Mouse (Mus musculus) left cerebral cortex, adult 11 months (tissue): ENCODE measurements around the gene Ndc1.
"Not testable (repeated sequence)": the region's sequence is repeated elsewhere in the genome, so short reads cannot be mapped to it uniquely, and the experiment has no call there.

ENCODE experiments used
- DNase-seq: peaks from one replicate; pipeline ENCODE4 v3.0.0; 2022; ENCODE audit warnings: low spot score

Gene Ndc1

GRCm38 (mm10) chr4:107364190-107364639 lies 3.4 kb upstream of the Ndc1 start:
- DNase-seq, result no peak

- not testable (repeated sequence) for DNase-seq
Measured at GRCm38 (mm10) chr4:107366408-107366807, 1.2 kb upstream of the Ndc1 start.

GRCm38 (mm10) chr4:107372304-107372703 lies 4.7 kb downstream of the Ndc1 start:
- DNase-seq, result no peak

DNA sequence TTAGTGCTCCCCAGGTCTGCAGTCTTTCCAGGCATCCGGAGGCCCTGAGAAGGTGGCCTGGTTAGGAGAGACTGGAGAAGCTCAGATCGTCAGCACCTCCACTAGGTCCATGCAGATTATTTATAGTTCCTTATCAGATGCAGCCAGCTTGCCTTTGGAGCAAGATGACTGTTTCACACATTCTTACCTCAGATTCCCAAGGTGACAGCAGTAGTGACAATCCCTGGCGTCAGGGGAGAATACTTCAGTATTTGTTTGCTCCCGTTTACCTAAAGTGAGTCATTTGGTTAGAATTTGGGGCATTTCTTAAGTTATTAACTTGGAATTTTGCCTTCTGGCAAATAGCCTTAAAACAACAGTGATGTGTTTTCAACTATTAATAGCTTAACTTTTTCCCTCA lies 7.1 kb downstream of the Ndc1 start:
- DNase-seq, result no peak

DNA sequence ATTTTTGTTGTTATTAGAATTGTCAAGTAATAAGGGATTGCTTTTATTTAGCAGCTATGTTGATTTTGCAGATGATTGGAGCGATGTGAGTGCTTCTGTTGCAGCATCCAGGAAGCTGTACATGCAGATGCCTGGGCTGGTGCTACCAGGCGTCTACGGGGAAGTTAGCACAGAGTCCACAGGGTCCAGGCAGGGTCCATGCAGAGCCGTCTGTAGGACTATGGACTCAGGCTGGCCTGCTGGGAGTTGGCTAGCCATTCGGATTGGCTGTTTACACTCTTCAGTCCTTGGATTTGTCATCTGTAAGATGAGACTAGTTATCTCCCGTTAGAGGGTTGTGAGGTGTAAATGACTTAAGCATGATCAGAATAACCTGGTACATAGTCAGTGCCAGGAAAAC lies 11.4 kb downstream of the Ndc1 start:
- DNase-seq, result no peak

DNA sequence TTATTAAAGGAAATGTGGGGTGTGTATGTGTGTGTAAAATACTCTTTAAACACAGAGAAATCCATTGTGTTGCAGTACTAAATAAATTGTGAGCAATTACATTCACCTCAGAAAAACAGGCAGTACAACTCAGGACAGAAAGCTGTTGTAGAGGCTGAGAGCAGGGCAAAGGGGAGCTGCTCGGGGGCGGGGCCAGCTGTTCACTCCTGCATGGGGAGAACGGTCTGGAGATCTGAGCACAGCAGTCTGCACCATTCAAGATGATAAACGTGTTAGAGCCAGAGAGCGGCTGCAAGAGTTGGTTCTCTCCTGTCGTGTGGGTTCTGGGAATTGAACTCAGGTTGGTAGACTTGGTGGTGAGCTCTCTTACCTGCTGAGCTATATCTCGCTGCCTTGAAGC lies 13.3 kb downstream of the Ndc1 start:
- DNase-seq, result no peak

- no peak for DNase-seq
Measured at GRCm38 (mm10) chr4:107387038-107387437, 19.5 kb downstream of the Ndc1 start.

- no peak for DNase-seq
Measured at GRCm38 (mm10) chr4:107387465-107387864, 19.9 kb downstream of the Ndc1 start.

- DNase-seq, result no peak
Measured at GRCm38 (mm10) chr4:107388291-107388690, 20.7 kb downstream of the Ndc1 start.

GRCm38 (mm10) chr4:107389345-107389744 lies 21.8 kb downstream of the Ndc1 start:
- no peak for DNase-seq

GRCm38 (mm10) chr4:107393771-107394170 lies 26.2 kb downstream of the Ndc1 start:
- DNase-seq, result no peak

DNA sequence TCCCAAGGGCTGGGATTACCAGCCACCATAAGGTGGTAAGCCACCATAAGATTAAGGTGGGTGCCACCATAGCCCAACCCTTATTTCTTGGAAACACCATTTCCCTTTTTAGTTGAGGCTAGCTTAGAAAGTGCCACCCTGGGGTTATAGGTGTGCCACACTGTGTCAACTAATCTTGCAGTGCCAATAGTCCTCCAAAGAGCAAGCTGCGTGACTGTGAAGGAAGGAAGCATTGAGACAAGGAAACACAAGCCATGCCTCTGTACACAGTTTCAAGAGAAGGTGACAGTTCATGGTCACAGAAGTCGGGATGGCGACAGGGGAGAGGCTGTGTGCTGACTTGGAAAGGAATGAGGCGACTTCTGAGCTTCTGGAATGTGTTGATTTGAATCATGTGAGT lies 52.6 kb downstream of the Ndc1 start:
- DNase-seq, result no peak

GRCm38 (mm10) chr4:107421711-107422110 lies 54.1 kb downstream of the Ndc1 start:
- no peak for DNase-seq

GRCm38 (mm10) chr4:107422176-107422575 lies 54.6 kb downstream of the Ndc1 start:
- DNase-seq, result no peak

- no peak for DNase-seq
Measured at GRCm38 (mm10) chr4:107425616-107426015, 58.0 kb downstream of the Ndc1 start.

DNA sequence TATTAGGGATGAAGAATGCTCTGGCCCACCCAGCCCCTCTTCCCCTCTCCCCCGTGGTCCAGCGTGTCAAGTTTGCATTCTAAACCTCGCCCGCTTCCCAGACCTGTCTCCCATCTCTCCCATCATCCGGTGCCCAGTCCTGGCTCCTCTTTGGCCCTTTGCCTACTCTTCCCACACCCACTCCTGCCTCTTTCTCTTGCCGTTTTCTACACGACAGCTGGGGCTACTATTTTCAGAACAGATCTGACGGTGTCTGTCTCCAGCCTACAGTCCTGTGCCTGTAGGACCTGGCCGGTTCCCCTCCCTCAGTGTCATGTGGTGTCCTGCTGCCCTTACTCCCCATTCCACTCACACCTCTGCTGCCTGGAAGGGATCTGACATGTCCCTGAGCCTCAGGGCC lies 59.0 kb downstream of the Ndc1 start:
- no peak for DNase-seq

DNA sequence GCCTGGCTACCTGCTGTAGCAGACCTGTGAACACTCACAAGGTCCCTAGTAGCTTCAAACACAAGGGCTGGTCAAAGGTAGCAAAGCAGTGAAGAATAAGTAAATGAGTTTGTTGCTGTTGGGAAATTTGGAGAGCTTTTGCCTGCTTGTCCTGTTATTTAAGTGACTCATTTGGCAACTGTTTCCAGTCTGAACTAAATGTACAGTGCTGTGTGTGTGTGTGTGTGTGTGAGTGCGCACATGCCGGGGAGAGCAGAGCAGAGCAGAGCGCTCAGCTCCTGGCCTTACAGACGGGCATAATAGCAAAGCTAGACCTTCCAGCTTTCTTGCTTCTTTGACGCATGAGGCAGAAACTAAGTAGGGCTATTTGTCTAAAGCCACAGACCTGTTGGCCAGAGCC lies 65.1 kb downstream of the Ndc1 start:
- no peak for DNase-seq

DNA sequence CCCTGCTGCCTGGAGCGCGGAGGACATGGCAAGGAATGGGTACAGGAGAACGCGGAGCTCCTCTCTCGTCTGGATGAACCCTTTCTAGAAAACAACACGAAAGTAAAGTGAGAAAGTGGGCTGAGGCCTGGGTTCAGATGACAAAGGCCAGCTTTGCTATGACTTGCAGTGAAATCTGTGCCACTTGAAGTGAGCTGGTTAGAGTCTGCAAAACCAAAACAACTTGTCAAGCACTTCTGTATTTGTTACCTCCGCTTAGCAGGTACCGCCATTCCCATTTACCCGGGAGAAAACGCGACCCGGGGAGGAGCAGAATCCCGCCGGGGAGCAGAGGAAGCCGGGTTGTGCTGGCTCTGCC lies 66.4 kb downstream of the Ndc1 start:
- DNase-seq, result no peak

GRCm38 (mm10) chr4:107434356-107435237 lies 67.0 kb downstream of the Ndc1 start, which contains the start of gene Glis1:
TSS of gene Glis1 (plus strand) at chr4:107434591.
- DNase-seq, result no peak

DNA sequence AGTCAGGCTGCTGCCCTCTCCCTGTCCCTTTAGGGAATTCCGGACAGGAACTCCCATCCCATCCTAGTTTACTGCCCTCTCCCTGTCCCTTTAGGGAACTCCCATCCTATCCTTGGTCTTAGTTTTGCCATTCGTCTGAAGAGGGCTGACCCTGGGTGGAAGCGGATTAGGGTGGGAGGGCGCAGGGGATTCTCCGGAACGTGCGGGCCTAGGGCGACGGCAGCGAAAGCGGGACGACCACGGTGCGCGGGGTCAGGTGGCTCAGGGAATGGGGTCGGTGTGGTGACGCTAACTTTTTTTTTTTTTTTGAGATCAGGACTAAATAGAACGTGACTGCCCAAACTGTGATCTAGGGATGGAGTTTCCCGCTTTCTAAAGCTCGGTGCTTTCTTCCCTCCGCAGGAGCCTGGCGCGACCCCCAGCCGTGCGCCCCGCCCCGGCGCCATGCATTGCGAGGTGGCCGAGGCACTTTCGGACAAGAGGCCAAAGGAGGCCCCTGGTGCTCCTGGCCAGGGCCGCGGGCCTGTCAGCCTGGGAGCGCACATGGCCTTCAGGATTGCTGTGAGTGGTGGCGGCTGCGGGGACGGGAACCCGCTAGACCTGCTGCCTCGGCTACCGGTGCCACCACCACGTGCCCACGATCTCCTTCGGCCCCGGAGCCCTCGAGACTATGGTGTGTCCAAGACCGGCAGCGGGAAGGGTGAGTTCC lies 67.8 kb downstream of the Ndc1 start:
- DNase-seq, result no peak

DNA sequence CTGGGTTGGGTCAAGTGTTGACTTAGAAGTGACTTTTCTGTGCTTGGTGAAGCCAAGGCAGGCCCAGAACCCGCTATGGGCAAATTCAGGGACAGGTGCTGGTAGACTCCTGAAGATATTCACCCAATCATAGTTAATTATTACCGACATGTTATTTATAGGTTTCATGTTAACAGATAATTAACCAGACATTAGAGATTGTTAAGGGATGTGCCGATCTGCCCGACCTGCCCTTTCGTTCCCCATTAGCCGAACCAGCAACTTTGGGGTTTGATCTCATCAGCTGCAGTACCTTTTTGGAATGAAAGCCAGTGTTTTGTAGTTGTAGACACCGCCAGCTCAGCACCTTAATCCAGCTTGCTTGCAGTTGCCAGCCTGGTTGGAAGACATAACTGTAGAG lies 68.9 kb downstream of the Ndc1 start:
- no peak for DNase-seq

DNA sequence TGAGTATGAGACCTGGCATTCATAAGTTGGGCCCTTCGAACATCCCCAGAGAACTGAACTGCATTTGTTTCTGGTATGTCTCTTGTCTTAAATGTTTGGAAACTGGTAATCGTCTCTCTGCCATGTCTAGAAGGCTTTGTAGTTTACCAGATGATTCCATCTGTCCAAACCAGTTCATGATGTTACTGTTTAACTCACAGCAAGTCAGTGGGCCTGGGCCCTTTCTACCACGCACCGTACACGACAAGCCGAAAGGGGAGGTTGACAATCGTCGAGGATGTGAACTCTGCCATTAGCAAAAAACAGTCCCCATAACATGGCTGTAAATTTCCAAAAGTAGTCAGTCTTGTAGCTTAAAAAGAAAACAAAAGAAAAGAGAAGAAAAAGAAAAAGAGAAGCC lies 71.2 kb downstream of the Ndc1 start:
- DNase-seq, result no peak

- no peak for DNase-seq
Measured at GRCm38 (mm10) chr4:107440306-107440705, 72.7 kb downstream of the Ndc1 start.
